Mouse (Mus musculus) cortical plate, adult 2 months (tissue): Measurements from ENCODE around the gene Cdkn1c.

Experiments used
- CTCF ChIP-seq: fragments of 200-500 bp; IDR thresholded peaks from 2 replicates; pipeline ENCODE4 v1.5.1; 2011; ENCODE audit warnings: mild to moderate bottlenecking, control low read depth, low read length; ENCODE audit not compliant: insufficient read depth; ENCODE audit errors: extremely low read depth
- POLR2A ChIP-seq: fragments of 200-500 bp; IDR thresholded peaks from 2 replicates; pipeline ENCODE4 v1.6.1; 2011; ENCODE audit warnings: mild to moderate bottlenecking, low read length, control low read depth; ENCODE audit not compliant: insufficient read depth; ENCODE audit errors: extremely low read depth

- TF ChIP-seq CTCF (no peak), POLR2A (no peak)
Observed at GRCm38 (mm10) chr7:143482541-143482940, 21.7 kb upstream of the Cdkn1c start.
